Mouse (Mus musculus) lung, postnatal 14 days (tissue): Measurements from ENCODE around the gene Slc16a2.
A peak's percentile ranks its signal among the peaks of the same experiment; 100 is the strongest.

Source experiments
- DNase-seq: peaks from one replicate; pipeline ENCODE4 v3.0.0; 2021

Gene Slc16a2

DNA sequence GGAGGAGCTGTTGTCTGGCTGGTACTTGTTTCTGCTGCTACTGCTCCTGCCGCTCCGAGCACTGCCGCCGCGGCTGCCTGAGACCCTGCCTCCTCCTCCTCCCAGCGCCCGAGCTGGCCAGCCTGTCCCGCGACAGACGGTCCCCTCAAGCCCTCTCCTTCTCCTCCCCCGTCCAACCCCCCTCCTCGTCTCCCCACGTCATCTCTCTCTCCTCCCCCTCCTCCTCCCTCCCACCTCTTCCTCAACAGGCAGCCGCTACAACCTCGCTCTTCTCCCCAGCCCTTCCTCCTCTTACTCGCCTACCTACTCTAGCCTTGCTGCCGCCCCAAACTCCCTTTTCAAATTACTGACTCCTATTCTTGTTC, at the start of gene Slc16a2:
TSS of gene Slc16a2 (minus strand) at position 152 of the 365 bp plus-strand sequence.
- DNase-seq: peak; percentile 70

DNA sequence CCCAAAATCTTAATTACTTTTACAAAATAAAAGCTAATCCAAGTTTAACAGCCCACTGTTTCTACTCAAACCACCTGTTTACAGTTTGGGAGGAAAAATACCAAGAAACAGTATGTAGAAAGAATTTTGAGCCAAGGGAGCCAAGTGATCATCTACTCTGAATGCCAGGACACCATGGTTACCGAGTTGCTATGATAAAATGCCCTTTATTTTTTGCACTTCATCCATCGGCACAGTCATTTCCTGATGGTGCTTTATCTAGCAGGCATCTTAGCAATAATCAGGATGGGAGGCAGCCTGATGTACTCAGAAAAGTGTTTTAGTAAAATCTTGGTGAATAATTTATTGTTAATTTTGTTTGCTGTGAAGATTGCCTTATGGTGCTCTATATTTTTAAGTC, 41.7 kb upstream of the Slc16a2 start:
- DNase-seq: no peak

DNA sequence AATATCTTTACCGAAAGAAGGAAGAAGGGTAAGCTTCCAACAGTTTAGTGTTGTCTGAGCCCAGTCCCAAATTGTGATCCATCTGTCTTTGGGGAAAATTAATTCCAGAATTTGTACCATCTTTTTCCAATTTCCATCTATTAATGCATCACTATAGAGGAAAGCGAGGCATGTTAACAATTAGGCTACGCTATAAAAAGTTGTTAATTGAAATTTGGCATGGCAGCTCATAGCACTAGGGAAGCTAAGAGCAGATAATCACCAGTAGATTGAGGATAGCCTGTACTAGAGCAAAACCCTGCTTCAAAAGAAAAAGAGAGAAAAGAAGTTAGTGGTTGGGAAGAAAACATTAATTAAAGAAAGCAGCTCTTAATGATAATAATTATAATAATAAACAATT, 41.1 kb upstream of the Slc16a2 start:
- no peak for DNase-seq

DNA sequence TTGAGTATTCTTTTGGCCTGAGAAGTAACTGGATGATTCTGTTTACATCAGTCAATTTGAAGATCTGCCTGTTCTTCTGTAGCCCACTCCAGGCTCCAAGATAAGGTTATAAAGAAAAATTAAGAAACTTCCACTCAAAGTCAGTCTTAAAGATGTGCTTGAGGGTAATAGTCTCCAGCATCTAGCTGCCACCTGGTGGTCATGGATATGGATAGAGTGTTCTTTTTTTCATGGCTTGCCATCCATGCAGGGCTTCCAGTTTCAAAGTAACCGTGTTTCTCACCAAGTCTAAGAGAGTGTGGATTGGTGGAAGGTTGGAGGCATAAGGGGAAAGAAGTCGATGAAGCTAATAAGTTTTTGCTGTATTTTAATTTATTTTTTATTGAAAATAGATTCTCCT, 23.5 kb upstream of the Slc16a2 start:
- peak; percentile 46 for DNase-seq

DNA sequence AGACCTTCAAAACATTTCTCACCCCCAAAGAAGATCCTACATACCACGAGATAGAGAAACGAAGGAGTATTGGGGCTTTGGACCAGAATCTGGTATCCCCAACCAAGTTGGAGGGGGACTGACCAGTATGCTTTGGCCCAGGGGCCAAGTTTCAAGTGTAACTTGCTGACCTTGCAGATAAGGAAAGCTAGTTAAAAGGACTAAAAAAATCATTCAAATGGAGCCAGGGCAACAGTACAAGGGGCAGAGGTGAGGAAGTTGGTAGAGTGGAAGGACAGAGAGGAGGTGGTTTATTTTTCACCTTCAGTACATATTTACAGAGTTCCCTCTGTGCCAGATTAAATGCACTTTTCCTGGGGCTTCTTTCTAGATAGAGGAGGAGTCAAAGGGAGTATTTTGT, 7.1 kb upstream of the Slc16a2 start:
- DNase-seq: no peak

DNA sequence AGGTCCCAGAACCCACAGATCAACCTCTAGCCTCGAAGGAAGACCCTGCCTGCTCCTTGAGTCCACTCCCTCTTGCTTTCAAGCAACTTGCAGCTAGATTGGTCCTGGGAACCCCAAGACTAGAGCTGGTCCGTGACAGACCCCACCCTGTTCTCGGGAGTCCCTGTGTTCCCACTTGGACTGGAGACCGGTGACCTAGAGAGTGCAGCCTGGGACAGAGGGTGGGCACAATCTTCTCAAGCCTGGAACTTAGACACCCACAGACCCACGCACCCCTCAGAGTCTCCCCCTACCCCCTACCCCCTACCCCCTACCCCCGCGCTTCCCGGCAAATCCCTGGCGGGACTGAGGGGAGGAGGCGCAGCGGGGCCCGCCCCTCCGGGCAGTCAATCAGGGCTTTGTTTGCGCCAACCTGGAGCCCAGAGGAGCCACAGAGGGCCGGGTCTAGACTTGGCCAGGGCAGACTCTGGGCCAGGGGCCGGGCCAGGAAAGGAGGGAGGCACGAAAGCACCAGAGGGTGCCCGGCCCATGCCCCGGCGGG, 558 bp upstream of the Slc16a2 start:
- DNase-seq: peak; percentile 60

DNA sequence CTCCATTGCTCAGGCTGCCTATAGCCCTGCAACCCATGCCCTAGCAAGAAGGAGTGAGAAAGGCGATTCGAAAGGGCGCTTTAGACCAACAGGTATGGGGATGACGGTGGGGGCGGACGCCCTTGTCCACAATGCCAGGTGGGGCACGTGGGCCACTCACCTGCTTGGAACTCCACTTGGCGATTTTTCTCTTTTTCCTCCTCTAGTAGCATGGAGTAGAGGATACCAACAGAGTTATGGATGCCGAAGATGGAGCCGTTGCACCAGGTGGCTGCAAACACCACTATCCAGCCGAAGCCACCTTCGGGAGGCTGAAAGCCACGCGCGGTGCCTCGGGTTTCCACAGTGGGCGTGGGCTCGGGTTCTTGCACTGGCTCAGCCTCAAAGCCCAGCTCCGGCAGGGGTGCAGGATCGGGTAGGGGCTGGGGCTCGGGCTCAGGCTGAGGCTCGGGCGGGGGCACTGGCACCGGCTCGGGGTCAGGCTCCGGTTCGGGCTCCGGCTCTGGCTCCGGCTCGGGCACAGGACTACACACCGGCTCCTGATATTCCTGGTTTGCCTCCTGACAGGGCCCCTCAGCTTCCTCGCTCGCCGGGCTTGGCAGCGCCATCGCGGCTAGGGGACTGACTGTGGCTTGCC, 470 bp downstream of the Slc16a2 start:
- peak; percentile 11 for DNase-seq

DNA sequence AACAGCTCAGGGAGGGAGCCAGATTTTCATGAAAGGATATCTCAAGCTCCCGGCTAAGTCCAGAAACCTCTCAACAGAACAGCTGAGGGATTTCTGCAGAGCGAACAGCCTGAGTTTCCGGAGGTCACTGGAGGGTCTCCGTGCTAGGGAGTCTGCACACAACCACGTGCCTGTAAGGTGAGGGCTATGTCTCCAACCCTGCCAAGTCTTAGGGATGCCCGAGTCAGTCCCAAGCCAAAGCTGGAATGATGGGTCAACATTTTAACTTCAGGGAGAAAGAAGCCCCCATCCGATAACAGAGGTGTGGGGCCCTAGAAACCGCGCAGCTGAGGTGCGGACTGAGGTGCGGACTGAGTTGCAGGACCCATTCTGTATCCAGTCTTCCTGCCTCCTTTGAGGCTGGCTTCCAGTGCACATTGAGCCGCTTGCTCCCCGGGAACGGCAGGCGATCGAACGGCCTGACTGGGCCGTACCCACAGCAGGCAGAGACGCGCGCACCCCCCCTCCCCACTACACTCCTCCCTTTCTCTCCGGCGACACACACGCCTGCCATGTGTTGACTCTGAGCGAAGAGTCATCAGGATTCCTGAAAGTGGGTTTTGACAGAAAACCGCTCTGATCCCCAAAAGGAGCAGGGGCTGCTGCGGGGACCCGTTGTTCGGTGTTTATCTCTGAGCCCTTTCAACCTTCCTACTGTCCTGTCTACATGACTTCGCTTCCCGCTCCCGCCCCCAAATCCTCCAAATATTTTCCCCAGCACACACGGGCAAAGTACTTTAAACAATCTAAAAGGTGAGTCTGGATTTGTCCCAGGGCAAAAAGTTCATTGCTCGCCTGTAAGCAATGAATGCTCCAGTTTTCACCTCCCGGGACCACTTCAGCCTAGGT, 1.2 kb downstream of the Slc16a2 start:
- no peak for DNase-seq

DNA sequence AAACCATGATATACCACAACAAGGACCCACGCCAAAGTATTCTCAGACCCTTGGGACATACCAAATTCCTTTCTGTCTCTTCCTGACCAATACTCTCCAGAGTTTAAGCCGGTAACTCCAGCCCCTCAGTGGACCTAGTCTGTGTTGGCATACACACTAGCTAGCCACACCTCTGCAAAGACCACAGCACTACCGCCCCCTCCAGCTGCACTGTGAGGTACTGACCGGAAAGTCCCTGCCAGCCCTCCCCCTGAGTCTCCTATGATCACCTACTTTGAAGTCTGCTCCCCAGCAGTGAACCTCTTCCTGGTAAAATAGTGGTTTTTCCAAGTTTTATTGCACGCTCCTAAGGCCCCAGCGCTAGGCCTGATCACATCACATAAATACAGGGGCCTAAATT, 2.5 kb downstream of the Slc16a2 start:
- DNase-seq: no peak

DNA sequence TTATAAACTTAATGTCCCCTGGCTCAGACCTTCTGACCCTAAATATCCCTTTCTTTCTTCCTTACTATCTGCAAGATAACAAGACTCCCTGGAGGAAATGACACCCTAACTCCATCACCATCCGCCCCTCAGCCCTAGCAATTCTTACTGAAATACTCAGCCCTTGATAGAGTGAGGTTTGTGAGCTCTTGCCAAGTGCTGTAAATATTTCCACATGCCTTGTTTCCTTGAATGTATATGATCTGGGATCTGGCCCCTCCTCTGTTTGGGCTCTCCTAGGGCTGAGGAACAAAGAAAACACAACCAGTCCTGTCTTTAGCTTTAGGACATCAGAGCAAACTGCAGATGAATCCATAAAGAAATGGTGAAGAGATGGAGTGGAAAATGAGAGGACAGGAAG, 9.1 kb downstream of the Slc16a2 start:
- no peak for DNase-seq

DNA sequence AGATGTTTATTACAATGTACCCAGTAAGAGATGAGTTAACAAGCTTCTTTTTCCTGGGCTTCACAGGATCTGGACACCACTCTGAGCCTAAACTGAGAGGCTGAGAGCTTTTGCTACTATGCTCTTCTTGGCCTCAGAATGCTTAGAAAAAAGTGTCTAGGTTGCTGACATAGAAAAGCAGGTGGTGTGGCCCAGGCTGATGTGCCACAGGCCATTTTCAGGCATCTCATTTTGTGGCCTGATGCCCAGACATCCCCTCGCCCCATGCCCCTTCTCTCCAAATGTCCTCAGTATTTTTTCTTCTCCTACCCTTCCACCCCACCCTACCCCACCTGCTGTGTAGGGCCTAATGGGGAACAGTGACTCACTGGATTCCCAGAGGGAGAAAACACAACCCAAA, 11.3 kb downstream of the Slc16a2 start:
- no peak for DNase-seq

DNA sequence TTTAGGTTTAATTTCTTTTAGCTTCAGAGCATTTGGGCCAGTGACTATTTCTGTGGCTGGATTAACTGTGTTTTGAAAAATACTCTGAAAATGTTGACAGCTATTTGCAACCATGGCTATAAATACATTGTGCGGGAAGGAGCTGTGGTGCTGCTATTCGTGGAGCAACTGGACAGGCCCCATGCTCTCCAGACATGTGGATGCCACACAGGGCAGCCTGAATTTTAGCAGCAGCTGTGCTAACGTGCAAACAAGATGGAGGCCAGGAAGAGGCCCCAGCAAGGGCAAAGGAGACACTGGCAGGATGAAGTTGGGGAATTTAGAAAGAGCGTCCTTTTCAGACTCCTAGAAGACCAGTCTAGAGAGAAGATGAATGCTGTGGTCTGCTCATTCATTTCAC, 15.4 kb downstream of the Slc16a2 start:
- no peak for DNase-seq

DNA sequence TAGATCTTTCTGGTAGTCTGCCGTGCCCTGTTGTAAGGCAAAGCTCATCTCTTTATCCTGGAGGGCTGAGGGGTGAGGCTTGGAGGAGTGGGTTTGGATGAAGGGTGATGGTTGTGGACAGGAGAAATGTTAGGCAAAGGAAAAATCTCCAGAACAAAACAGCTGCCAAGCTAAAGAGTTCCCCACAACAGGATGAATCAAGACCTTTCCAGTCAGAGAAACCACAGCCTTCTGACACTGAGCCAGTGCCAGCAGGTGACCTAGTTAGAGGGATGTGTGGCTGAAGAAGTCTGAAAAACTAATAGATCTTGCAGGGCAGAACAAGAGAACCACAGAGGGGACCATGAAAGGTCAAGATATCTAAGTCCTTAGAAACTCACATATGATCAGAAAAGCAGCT, 24.8 kb downstream of the Slc16a2 start:
- DNase-seq: no peak

DNA sequence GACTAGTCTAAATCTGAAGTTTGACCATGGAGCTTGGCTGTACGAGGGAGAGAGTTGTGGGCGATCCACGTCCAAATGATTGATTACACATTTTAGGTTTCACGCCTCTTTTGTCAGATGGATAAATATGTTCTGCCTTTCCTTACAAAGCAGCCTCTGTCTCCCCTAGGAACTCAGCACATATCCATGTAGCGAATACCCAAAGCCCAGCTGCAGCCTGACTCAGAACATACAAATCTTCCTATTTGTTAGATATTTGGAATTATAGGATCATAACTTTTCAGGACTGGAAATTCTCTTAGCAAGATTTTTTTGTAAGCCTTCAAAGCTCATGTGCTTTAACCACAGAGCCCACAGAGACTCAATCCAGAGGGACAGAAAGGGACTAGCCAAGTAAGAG, 26.3 kb downstream of the Slc16a2 start:
- DNase-seq: no peak

DNA sequence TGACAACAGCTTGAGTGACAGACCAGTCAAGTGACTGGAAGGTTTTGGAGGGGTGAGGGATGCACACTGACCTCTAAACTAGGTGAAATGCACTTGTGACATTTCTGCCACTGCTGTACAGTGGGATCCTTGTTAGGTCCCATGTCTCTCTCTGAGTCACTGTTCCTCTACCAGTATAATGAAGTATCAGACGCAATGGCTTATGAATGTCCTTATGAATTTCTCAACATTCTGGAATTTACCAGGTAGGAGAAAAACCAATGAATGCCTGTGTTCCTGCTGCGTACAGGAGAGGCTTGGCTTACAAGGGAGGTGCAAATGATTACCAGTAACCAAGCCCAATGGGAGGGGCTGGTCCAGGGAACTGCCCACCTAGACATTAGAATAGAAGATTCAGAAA, 30.5 kb downstream of the Slc16a2 start:
- no peak for DNase-seq

DNA sequence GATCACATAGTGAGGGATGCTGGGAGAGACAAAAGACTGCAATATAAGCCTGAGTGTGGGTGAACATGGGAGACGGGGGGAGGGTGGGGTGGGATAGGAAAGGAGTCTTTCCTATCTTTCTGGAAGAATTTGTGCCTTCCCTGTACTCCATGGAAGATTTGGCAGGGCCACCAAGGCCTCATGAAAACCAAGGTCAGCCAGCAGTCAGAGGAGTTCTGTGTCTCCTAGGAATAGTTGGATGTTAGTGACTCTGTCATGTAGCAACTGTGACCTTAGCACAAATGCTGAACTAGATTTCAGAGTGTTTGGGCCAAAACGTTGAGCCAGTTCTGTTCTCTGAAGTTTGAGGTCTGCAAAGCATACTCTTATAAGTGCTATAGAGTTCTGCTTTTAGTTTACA, 36.1 kb downstream of the Slc16a2 start:
- no peak for DNase-seq

DNA sequence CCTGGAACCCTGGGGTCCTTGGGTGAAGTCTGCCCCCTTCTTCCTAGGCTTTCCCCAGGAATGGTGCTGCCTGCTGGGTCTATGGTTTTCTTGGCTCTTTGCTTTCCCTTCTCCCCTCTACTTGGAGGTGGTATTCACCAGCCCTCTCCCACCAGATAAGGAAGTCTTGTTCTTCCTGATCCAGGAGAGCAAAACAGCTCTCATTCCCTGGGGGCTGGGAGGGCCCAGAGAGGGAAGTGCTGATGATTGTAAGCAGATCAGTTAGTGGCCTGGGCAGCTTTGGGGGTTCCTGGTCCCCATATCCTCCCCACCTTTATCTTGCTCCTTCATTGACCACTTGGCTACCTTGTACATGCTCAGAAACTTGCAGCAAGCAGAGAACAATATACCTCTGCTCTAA, 45.4 kb downstream of the Slc16a2 start:
- DNase-seq: no peak

DNA sequence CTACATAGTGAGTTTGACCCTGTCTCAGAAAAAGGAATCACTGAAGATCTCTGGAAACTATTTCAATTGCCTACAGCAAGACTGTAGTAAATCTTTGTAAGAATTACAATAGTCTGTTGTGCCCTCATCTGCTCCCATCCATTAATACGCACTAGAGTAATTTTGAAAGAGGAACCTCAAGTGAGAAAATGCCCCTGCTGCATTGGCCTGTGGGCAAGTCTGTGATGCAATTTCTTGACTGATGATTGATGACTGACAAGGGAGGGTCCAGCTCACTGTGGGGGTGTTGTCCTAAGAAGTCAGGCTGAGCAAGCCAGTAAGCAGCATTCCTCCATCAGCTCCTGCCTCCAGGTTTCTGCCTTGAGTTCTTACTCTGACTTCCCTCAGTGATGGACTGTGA, 75.6 kb downstream of the Slc16a2 start:
- no peak for DNase-seq

DNA sequence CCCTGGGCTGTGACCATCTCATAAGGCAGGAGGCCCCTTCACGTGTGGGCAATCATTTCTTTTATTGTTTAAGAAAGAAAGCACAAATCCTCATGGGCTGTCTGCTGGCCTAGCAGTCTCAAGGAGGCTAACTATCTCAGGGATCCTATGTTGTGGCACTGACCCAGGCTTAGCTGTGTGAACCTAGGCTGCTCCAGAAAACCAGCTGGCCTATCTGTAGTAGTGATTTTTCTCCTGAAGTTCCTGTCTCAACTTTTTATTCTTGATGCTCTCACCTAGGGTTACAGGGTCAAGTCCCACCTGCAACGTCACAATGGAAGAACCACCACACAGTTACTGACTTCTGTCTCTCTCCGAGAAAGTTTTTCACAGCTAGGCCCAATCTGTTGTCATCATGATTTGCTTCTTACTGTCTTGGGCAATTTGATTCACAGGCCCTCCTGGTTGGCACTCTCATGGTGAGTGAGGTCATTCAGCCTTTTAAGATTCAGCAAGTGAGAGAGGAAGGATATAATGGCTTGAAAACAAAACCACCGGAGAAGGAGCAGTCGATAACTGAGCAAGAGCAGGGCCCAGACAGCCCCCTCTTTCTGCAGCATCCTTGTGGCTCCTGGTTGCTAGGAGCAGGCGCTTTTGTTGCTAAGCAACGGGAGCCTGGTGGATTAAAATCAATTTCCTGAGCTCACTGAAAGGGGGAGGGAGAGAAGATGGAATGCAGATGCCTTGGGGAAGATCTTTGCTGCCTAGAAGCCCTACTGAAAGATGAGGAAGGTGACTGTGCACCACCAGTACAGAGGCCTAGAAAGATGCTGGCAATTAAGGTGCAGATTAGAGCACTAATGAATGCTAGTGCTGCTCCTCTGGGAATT, 77.4 kb downstream of the Slc16a2 start:
- no peak for DNase-seq

DNA sequence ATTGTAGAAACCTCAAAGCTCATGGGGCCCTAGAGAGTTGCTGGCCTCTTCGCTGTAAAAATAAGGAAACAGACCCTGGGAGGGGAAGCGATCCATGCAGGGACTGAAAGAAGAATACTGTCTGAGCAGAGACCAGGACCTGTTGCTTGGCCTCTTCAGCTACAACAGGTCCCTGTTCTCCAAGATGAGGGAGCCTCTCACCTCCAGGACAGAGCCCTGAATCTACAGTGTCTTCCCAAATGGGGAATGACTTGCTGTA, 79.8 kb downstream of the Slc16a2 start:
- no peak for DNase-seq

DNA sequence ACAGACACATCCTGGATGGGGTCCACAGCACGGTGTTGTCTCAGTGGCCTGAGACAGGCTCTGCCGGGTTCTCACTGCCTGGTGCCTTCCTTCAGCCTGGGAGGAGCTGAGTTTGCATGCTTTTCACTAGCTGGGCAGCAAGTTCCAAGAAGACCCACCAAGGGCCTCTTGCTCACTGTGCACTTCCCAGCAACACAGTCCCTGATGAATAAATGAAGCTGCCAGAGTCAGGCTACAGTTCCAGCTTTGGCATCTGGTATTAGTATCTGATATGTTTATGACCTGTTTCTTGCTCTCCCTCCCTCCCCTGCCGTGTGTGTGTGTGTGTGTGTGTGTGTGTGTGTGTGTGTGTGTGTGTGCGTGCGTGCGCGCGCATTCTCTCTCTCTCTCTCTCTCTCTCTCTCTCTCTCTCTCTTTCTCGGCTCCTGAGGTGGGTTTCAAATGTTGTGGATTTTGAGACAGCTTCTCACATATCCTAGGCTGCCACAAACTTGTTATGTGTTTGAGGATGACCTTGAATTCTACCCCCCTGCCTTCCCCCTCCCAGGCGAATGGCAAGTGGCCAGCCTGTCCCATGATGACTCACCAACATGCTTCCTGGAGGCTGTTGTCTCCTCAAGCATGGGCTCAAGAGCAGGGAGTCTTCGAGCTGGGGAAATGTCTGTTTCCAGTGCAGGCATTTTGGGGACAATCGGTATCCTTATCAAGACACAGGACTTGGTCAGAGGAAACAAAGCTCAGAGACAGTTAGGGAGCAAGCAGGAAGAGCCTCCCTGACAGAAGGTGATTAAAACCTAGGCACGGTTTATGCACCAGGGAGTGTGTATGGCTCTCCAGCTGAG, 80.3 kb downstream of the Slc16a2 start:
- DNase-seq: peak; percentile 34

DNA sequence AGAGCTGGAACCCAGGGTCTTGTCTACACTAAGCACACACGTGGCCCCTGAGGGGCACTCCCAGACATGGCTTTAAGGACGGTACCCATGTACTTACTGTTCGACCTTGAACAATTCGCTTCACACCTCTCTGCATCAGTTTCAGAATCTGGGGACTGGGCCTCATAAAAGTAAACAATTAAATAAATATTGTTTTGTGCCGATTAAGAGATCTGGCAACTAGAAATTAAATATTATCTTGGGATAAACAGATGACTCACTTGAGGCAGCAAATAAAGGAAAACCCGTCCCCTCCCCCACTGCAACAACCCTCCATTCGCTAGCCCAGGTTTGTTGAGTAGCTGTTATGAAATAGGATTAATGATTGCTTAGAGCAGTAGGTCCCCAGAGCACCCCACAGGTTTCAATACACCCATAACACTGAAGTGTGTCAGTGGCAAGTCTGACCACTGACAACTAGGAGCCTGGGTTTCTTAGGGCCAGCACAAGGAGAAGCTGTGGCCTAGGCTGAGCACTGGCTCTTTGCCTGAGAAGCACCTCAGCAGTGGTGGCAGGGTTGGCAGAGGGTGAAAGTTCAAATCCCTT, 87.7 kb downstream of the Slc16a2 start:
- DNase-seq: no peak
